Mouse (Mus musculus) lung, postnatal 4 days (tissue): Measurements from ENCODE around the gene 2210408I21Rik.

Source experiments
- DNase-seq, 2 experiments: peaks; one replicate each; pipeline ENCODE4 v3.0.0; 2021

2210408I21Rik gene

DNA sequence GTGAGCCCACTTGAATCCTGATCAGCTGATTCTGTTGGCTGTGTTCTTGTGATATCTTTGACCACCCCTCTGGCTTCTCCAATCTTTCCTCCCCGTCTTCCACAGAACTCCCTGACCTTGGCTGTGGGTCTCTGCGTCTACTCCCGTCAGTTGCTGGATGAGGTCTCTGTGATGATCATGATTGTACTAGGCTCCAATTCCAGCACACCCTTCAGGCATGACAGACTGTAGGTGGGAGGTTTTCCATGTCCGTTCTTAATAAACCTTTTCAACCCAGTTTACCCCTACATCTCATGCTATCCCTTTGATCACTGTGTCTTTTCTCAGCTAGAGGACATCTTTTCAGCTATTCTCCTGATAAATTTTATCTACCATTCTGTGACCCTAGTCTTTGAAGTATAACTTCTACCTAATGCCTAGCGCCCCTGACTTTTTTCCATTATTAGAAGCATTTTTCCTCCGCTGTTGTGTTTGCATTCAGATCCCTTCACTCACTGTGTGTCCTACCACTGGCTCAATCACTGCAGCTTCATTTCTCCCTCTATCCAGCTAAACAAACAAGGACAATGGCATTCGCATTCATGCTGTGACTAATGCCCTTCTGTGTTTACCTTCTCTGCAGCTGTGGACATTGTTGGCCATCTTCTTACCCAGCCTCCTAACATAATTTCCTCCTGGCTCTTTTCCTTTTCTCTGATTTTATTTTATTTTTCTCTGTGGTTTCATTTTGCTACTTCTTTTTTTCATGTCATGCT is 143.5 kb downstream of the 2210408I21Rik start:
- no peak for DNase-seq

DNA sequence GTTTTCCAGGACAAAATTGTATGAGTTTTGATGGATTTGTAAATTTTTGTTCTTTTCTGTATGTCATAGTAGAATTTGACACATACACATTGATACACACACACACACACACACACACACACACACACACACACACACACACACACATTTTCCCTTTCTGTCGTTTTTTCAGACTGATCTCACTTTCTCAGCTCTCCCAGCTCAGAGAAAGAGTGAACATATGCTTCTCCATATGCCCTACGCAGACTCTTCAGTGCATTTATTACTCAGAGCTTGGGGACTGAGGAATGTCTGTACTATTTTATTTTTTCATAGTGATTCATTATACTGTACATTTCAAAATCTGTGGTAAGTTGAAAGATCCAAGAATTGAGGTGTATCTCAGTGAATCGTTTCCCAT is 160.2 kb downstream of the 2210408I21Rik start:
- no peak for DNase-seq

DNA sequence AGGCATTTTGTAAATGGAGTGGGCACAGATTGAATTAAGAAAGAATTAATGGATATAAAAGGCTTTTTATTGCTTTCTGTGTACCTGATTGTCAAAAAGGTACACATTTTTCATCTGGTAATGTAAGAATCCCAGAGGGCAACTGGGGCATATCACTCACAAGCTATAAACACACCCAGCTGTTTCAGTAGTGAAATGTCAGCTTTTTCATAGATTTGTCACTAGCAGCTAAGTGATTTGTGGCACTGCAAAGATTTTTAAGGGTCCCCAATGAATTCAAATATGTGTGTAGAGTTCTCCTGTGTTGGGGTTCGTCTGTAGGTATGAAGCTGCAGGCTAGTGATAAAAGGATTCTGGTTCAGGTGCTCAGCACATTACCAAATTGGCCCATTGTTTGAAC is 188.8 kb downstream of the 2210408I21Rik start:
- DNase-seq, result no peak

DNA sequence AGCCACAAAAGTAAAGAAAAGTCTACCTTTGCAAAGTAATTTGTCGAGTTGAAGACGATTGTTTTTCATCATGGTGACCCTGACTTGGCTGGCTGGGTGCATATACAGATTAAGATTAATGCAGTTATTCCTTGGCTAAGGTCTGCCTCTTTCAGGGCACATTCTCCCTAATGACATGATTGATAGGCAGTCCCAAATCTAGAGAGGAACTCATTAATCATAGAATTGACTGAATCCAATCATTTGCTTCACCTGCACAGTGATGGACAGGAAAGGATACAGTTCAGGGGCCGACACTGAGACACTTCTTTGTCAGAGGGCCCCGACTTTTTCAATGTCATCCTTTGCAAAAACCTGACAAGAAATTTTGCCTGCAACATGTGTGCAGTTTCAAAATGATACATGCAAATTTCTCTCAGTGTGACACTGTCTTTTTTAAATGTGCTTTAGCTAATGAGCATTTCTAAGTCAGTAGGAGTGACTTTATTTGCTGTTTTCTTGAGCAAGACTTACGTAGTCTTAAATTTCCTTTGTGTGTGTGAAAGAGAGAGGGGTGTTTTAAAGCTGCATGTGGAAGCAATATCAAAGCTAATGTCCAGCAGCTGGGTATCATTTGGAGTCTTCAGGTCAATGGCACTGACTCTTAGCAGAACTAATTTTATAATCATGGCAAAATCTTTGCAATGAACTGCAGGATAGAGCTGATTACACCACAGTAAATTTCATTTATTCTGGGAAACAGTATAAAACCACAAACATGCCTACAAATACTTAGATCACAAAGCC is 191.0 kb downstream of the 2210408I21Rik start:
- DNase-seq, result no peak

DNA sequence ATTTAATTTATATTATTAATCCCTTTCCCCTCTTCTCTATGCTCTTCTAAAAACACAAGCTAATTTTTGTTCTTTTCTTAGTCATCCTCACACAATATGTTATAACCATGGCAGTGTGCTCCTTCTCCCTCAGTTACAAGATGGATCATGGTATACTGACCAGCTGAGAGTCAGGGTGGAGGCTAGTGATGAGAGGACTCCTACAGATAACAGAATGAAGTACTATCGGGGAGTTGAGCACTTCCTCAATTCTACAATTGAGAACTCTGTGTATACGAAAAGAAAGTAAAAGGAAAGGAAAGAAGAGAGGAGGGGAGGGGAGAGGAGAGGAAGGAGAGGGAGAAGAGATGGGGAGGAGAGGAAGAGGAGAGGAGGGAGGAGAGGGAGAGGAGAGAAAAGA is 206.8 kb downstream of the 2210408I21Rik start:
- no peak for DNase-seq

DNA sequence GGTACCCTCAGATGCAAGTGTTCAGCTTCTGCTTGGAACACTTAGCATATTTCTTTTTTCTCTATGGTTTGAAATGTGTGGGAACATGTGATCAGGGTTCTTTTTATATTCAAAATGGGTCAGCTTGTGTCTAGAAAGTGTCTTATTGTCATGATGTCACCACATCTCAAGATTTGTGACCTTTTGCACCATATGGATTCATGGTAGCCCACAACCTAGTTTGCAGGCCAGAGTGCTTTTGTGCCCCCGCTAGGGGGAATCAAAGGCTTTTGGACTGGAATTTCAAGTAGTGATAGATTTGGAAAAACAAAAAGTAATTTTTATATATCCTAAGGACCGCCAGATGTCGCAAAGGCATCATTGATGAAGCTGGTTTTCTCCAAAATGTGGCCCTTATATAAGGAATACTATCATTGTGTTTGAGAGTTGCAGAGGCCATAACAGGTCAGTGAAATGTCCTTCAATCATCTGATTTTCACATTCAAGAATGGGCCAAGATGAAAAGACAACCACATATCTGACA is 250.2 kb downstream of the 2210408I21Rik start:
- no peak for DNase-seq

DNA sequence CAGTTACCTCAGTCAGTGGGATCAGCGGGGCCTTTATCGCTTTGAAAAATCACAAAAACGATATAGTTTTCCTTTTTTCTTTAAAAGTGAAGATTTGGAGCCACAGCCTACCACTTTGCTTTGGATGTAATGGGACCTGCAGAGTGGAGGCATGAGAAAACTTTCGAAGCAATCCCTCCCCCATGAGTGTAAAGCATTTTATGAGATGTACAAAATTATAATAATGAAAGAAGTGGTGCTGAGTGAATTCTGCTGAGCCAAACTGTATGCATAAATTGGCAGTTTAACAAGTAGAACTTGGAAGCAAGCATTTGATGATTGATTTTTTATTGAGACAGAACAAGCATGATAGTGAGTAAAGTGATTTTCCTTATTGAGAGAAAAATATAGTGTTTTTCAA is 250.7 kb downstream of the 2210408I21Rik start:
- no peak for DNase-seq

DNA sequence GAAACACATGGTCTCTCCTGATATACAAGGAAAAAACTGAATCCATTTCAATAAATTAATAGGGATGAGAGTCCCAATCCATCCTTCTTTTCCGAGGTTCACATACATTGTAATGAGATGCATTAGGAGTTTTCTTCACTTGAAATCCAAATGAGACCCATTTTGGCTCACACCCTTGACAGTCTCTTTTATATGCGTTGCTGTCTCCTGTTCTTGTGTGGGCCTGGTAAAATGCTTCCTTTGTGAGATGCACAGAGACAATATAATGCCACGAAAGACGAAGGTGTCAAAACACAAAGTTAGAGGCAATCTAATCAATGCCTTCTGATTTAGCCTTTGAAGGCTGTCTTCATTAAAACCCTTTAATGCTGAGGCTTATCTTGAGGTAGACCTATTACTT is 252.8 kb downstream of the 2210408I21Rik start:
- no peak for DNase-seq

DNA sequence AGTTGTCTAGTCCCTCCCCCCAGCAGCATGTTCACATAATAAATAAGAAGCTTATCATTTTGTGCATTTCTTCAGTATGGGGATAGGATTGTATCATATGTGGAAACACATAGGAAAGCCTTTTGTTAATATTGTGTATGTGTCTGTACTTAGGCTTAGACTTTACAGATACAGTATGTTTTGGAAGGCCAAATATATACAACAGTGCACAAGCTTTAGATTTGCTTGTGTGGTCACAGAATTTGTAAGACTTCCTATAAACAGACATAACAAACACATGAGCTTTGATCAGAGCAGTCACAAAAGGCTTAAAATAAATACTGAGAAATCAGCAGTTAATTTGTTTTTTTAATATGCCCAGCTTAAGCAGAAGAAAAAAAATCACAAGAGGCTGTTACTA is 253.9 kb downstream of the 2210408I21Rik start:
- DNase-seq, result no peak

DNA sequence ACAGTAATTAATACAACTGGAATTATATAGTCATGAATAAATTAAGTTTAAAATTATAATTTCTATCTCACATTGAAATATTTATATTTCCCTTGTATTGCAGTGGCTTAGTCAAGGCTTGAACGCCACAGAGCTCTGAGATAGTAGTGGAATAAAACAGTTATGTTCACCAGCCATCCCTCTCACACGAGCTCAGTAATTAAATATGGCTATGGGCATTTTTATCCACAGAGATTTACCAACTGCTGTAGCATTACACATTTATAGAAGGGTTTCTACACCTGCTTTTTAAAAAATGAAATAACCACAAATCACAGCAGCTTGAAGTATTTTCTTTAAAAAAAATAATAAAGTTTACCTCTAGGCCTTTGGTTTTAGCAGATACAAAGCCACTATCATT is 261.0 kb downstream of the 2210408I21Rik start:
- DNase-seq, result no peak

DNA sequence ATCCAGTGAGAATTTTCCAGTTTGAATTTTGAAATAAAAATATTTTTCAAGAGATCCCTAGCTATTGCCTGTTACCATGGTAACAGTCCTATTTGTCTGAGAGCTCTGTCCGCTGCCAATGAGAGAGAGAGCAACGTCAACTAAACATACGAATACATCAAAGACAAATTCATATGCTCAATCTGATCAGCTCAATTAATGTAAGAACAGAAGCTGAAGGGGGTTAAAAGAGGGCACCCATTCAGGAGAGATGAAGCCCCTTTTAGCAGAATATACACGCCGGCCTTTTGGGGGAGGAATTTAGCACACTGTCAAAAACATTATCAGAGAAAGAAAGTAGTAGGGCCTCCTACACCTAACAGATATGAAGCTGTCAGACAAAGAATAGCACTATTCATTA is 261.6 kb downstream of the 2210408I21Rik start:
- no peak for DNase-seq

DNA sequence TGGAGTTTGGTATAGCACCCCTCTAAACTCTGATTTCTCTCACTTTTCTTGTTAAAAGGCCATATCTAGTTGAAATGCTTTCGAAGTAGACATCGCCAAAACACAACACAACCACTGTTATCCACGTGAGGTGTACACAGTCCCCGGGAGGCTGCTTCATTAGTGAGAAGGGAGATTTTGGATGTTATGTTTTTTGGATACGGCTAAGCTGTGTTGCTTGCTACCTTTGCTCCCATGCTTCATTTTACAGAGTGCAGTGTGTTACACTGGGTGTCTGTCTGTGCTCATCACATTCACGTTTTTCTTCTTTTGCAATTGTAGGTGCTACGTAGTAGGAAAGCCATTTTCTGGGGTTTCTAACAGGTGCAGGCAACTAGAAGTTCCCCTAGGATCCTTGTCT is 262.3 kb downstream of the 2210408I21Rik start:
- DNase-seq, result no peak

DNA sequence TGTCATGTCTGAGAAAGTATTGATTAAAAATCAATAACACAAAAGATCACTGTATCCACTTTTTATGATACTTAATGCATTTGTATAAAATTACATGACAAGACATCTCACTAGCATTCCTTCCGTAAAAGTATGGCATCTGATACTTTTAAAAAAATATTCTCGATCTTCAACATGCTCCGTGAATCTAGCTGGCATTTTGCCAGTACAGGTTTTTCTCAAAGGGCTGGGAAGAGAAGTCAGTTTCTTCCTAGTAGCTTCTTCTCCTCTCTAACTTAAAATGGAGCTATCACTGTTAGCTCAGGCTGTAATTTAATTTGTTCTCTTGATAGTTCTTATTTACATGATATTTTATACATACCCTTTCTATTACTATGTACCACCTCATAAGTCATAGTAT is 263.1 kb downstream of the 2210408I21Rik start:
- DNase-seq, result no peak

DNA sequence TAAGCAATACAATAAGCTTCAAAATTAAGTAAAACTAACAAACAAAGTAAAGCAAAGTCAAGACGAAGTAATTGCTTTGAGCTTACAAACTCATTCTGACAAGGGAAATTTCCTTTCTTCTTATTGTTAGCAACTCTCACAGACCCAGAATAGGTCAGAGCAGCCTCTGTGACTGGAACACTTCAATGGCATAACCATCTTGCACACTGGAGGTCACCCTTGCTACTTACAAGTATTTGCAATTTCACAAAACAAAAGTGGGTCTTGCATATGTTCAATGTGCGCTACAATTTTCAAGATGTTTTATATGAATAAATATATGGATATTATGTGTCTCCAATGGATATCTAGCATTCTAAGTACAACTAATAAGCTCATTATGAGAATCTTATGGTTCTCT is 265.4 kb downstream of the 2210408I21Rik start:
- no peak for DNase-seq

DNA sequence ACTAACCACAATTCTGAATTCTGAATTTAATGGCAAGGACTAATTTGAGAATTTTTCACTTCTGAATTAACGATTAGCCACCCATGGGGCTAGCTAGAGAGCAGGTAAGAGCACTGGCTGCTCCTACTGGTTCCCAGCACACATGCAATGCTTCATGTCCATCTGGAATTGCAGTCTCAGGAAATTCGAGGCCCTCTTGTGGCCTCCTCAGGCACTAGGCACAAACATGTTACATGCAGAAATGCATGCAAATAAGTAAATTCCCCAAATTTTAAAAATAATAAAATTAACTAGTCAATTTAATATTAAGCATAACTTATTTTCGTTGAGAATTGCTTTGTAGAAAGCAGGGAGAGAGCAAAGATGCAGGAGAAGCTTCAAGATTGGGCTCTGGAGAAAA is 273.2 kb downstream of the 2210408I21Rik start:
- no peak for DNase-seq

DNA sequence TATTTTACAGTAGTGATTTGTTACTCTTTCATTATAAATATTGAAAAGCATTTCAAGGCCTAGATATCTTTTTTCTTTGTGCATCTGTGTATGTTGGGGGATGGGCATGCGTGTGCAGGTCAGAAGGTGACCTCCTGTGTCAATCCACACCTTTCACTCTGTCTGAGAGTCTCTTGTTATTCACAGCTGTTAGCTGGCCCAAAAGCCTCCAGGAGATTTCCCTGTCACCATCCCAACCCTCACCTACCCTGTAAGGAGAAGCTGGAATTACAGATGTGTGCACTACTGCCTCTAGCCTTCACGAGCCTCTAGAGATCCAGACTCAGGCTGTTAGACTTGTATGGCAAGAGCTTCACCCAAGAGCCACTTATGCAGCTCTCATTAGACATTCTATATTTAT is 274.5 kb downstream of the 2210408I21Rik start:
- DNase-seq, result no peak

DNA sequence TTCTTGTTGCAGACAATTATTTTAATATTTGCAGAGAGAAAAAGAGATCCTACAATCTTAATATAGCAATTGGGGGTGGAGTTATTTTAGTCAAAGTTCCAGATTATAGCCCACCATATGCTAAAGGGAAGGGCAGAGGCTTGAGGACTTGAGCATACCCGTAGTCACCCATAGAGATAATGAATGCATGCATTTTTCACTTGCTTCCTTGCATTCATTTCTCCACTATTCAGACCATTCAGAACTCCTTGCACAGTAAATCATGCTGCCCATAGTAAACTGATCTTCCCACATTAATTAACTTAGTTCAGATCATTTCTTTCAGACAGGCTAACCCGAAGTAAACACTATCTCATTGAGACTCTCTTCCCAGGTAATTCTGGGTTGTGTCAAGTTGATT is 277.5 kb downstream of the 2210408I21Rik start:
- DNase-seq, result no peak

DNA sequence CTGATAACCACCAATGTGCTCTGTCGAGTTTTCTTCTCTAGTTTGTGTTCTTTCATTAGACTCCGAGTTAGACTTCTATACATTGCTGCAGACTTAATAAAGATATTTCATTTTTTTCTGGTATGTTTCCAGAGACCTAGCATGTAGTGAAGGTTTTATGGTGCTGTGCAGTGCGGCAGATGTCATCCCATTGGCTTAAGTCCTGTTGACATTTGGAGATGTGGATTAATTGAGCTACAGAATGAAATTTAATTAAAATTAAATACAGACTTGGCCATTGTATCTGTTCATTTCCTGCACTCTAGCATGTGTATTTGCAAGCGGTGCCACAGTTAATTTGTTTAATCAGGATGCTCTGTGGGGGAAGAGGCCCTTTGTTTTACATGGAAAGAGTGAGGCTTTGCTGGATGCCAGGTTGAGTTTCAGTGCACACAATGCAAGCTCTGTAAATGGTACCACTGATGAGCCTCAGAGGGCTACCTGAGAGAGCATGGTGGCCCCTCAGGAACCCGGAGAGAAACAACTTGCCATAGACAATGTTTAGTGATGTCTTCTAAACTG is 314.7 kb downstream of the 2210408I21Rik start:
- DNase-seq, result no peak

DNA sequence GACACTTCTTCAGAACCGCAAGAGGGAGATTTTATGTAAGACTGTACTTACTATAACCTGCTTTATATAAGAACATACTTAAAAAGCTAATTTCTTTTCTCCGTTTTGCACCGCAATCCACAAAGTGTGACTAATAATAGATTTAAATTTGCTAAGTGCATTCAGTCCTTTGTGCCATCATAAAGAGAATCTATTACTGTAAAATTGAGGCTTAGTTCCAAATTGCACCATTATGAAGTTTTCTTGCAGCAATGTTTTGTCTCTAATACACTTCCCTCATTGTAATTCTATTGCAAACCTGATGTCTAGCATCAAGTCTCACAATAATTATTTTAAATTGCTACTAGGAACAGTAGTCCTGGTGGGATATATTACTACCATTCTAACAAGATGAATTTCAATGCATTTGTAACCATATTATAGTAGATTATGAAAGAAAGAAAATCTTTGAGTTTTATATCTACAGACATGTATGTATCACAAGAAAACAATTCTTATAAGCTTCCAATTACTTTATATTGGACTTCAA is 334.8 kb downstream of the 2210408I21Rik start:
- no peak for DNase-seq

DNA sequence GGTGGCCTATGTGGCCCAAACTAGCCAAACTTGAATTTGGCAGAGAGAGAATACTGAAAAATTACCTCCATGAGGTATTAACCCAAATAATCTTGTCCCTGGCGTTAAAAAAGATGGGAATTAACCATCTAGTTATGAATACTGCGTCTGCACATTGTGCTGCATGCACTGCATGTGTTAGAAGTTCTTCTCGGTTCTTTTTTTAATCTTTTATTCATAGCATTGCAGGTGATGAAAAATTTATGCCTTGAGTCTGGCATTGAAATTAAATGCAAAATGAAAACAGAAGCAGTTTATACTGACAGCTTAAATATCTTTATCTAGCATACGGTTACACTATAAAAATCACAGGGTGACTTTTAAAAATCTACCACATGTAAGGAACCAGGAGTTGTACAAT is 341.1 kb downstream of the 2210408I21Rik start:
- DNase-seq, result no peak

DNA sequence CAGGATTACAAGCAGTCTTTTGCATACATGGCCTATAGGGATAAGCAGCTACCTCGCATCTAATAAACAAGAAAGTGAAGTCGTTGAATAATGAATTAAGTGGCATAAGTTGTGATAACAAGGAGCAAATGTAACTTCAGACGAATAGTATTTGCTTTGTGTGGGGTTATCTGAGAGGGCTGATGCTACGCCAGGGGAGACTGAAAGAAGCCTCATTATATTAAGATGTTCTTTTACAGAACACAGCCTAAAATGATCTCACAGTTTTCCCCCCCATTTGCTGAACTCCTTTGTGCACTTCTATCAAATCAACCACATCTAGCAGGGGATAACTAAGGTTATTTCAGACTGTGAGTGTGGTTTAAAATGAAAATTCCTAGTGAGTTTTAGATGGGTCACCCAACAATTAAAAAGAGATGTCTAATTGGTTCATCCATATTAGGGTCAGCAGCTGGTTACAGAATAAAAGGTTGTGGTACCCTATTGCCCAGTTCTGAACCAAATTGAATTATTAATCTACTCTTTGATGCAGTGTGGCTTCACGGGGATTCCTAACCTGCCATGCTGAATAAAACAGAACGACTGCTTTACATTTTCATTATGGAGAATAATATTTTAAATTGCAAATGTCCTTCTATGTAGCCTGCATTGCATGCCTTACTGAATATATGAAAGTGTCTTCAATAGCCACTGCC is 343.2 kb downstream of the 2210408I21Rik start:
- no peak for DNase-seq

DNA sequence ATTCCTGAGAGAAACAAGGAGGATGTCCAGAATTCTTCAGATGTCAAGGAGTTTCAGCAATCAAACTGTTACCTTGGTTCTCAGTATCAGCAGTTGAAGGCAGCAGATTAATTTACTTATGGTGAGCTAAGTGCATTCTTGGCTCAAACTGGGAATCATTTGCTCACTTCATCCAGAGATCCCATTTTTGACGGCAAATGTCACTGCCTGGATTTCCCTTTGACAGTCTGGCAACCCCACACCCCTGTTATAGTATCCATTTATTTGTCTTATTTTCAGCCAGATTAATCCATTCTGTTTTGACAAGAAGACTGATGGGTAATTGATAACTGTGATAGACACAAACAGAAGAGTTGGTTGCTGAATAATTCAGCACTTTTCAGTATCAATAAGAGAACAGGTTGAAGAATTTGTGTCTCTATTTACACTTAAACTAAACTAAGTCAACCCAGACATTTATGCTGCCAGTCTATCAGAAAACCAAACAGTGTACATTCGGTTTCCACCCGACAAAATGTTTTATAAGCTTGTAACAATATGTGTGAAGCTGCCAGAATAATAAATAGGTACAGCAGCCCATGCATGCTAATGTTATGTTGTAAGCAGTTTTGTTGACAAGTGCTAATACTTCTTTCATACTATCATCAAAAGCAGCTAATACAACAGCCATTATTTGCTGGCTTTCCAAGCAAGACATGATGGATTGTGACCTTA is 354.8 kb downstream of the 2210408I21Rik start:
- no peak for DNase-seq
